Mouse (Mus musculus) kidney, adult 11 months (tissue): Measurements from ENCODE around the gene Mcm2.

Source experiments
- DNase-seq: peaks from one replicate; pipeline ENCODE4 v3.0.0; 2022

Mcm2 gene

DNA sequence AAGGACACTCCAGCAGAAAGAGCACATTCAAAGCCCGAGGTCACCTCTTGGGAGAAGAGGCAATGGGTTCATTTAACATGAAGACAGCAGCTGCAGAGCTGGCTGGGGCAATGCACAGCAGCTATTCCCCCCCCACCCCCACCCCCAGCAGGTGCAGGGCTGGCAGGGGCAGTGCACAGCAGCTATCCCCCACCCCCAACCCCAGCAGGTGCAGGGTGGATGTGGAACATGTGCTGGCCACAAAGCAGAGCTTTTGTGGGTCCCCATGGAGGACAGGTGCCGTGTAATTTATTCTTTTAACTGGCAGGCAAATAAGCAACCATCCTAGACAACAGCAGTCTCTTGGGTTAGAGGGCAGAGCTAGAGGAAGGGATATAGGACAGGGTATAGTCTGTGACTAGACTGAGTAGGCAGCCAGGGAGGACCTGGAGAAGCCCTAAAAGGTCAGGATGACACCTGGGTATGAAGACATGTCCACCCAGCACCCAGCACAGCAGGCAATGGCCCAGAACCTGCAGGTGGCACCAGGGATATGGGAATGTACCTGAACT lies 12.1 kb downstream of the Mcm2 start:
- no peak for DNase-seq

DNA sequence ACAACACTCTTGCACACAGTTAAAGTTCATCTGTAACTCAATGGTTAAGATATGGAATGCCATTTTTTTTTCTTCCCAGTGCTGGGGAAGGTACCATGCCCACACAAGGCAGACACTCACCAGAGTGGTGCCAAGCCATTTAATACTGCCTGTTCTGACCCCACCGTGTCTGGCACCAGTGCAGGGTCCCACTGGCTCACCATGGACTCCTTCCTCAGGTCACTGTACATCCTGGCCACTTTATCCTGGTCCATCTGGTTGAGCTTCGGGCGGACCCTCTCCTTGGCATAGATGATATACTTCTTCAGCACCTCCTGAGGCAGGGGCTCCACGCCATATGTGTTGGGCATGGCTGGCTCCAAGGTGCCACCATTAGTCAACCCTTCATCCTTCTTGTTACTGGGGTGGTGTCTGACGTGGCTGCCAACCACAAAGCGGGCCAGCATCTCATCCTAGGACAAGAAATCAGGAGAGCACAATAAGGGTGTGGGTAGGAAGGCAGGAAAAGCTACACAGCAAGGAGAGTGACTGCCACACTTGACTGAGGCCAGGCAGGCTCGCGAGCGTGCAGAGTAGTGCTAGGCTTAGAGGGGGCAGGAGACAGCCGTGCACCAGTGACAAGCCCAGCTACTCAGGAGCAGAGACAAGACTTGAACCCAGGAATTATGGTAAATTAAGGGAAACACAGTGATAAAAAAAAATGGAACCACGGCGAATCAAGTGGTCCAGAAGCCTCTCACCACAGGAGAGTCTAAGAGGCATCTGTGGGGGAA lies 12.8 kb downstream of the Mcm2 start:
- no peak for DNase-seq

DNA sequence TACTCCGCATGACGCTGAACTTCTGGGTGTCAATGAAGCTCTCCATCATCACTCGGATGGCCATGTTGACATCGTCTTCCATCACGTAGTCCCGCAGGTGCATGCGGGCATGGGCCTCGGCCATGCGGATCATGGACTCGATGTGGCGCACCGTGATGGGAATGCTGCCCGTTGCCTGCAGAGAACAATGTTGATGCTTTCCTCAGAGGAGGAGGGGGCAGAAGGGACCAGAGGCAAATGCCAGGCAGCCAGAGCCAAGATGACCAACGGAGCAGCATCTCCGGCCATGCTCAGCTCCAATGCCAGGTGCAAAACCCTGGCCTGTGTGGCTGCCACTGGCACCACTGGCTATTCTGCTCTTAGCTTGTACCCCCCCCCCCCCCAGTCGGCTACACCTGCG lies 13.9 kb downstream of the Mcm2 start:
- DNase-seq, result no peak

DNA sequence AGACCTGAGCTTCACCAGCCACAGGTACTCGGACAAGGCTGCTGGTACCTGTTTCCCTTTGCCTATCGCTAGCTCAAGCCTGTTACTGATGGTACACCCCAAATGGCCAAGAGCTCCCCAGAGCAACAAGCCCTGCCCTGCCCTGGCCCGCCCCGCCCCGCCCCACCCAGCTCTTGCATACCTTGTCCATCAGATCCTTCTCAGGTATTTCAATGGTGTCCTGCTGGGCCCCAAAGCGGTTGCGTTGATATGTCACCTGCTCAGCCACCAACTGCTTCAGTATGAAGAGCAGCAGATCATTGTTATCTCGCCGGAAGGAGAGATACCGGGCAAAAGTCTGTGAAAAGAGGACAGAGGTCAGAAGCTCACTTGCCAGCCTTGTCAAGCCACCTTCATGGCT lies 14.4 kb downstream of the Mcm2 start:
- DNase-seq, result no peak

DNA sequence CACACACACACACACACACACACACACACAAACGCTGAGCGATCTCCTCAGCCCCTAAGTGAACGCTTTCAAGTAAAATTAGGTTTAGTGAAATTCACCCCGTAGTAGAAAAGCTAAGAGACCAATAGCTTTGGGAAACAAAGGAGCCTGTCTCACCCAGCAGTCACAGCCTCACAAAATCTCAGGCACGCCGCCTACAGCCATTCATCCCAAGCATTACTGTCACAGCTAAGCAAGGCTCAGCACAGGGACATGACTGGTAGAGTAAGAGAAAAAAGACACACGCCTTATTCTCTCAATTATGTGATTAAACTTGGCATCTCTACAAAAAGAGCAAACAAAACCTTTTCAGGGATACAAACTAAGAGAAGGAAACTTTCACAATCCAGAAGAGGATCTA lies 17.2 kb downstream of the Mcm2 start:
- DNase-seq, result no peak

DNA sequence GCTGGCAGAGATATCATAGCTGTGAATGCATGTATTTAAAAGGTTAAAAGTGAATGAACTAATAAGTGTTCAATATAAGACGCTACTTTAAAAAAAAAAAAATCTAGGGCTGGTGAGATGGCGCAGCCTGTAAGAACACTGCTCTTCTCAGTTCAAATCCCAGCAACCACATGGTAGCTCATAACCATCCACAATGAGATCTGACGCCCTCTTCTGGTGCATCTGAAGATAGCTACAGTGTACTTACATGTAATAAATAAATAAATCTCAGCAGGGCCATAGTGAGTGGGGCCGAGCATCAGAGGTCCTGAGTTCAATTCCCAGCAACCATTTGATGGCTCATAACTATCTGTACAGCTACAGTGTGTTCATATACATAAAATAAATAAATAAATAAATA lies 19.1 kb downstream of the Mcm2 start:
- DNase-seq, result no peak

DNA sequence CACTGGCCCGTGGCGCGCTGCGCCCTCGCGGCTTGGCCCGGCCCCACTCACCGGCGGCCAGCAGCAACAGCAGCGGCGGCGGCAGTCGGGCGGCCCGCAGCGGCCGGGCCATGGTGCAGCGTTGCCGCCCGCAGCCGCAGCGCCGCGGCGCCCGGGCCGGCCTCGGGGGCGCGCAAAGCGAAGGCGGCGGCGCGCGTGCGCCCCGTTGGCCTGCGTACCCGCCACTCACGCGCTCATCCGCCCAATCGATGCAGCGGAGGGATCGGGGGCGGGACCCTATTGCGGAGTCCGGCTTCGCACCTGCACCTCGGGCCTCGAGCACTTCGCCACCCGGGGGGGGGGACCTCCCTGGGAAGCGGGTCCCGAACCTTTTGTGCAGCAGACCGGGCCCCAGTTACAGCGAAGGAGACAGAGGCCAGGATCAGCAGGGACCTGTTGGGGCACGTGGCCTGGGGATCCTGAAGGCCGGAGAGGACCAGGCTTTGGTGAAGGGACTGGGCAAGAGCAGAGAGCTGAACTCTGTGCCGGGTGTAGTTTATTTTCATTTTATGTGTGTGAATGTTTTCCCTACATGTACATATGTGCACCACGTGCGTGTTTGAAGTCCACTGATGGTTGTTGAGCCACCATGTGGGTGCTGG lies 23.6 kb downstream of the Mcm2 start, which contains the start of gene Podxl2:
Gene Podxl2 (minus strand): TSS at position 177 of the 641 bp plus-strand sequence.
- peak; percentile 30 for DNase-seq

DNA sequence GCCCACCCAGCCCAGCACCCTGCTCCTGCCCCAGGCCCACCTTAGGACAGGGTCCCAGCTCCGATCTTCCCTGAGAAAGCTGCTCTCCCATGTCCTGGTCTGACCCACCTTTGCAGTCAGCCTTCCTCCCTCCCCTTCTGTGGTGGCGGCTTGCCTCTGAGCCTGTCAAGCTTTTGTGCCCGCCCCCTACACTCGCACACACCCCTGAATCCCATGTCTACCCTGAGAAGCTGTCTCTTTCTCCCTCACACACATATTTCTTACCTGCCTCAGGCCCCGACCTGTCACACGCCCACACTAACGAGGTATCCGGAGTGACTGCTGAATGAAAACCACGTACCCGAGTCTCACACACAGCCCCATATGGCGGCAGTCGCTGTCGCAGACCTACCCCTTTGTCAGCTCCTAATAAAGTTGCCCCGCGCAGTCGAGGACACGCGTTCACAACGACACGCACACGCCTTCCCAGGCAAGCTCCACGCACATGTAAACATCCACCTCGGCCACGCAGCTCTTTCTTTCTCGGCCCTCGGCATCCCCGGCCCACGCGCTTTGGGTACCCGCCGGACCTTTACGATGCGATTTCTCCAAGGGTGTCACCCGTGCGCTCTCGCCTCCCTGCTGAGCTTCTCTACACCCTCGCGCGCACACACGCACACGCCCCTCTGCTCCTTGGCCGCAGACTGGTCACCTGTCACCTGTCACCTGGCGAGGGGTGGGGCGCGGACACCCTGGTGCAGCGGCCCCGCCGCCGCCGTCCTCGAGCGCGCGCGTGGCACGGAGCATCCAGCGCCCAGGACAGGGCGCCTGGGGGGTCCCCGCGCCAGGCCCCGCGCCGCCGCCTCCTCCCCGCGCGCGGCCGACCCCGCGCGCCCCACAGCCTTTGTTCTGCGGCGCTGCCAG lies 24.4 kb downstream of the Mcm2 start:
- DNase-seq, result no peak

DNA sequence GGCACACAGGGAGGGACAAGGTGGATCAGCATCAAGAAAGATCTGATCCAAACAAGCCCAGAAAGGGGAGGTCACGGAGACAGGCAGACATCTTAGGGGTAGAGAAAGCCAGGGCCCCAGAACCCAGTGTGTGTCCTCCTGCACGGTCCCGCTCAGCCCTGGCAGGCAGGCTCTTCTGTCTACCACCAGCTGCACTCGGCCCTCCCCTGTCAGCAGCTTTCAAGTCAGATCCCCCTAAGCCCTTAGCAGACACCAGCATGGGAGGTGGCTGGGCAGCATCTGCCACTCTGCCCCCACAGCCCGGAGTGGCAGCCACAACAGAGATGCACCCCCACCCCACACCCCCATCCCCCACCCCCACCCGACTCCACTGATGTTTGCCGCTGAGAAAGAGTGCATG lies 25.8 kb downstream of the Mcm2 start:
- DNase-seq, result no peak

DNA sequence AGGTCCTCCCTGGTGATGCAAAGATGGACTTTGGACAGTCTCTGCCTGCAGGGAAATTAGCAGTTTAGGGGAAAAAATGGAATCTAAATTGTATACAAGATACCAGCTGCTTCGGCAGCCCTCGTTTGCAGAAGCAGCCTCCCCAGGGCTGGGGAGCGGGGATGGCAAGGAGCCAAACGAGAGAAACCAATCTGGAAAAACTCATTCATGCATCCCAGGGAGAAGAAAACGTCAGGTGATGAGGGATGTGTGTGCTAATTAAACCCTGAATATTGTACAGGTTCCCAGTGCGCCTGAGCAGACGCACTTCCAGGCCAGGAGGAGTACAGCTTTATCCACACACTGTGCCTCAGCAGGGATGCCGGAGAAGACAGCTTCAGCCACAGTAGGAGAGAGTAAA lies 27.0 kb downstream of the Mcm2 start:
- no peak for DNase-seq

DNA sequence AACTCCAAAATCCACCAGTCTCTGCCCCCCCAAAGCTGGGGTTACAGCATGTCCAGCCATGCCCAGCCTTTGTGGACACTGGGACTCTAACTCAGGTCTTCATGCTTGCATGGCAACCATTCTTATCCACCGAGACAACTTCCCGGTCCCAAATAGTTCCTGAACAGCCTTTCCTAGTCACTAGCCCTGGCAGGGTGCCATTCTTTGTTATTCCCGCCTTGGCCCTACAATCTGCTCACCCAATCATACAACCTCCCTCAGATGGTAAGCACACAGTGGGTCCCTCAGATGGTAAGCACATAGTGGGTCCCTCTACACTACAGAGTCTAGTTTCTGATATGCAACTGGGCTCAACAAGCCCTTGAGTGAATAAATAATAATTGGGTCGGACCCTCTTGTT lies 28.0 kb downstream of the Mcm2 start:
- no peak for DNase-seq

DNA sequence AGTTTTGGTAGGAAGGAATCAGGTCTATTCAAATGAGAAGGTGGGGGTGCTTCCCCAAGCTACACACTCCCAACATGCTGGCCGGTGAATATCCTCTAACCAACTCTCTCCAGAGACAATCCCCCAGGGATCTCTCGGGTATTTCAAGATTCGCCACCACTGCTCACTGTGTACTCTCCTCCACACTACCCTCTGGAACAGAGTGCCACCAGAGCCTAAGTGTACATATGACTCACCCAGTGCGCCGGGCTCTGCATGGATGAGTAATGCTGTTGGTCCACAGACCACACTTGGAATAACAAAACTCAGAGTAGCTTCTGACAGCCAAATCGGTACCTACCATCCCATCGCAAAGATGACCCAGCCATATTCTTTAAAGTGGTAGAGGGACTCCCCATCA lies 29.1 kb downstream of the Mcm2 start:
- no peak for DNase-seq

DNA sequence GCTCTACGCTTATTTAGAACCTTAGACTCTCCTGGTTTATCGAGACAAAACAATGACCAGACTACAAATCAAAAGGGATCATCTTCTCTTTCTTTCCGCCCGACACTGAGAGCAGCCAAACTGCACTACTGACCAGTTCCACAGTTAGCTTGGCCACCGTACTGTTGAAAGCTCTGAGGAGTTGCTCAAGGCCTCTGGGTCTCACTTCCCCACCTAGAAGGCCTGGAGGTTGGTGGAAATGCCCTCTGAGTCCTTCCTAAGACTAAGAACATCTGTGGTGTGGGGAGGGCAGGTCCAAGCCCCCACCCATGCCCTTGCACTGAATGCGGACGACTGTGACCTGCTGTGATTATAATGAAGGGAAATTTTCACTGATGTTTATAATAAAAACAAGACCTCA lies 32.9 kb downstream of the Mcm2 start:
- no peak for DNase-seq

DNA sequence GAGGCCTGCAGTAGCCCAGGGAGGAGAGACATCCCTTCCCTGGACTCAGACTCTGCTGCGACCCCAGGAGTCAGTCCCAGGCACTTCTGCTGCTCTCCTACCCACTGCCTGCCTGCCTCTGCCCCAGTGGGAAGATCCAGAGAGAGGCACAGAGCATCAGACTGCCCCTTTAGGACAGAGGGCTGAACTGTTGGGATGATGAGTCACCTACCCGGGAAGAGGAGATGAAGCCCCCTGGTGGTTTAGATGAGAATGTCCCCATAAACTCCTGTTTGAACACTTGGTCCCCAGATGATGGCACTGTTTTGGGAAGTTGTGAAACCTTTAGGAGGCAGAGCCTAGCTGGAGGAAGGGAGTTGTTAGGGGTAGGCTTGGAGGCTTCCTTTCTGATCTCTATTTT lies 37.7 kb downstream of the Mcm2 start:
- DNase-seq, result no peak

DNA sequence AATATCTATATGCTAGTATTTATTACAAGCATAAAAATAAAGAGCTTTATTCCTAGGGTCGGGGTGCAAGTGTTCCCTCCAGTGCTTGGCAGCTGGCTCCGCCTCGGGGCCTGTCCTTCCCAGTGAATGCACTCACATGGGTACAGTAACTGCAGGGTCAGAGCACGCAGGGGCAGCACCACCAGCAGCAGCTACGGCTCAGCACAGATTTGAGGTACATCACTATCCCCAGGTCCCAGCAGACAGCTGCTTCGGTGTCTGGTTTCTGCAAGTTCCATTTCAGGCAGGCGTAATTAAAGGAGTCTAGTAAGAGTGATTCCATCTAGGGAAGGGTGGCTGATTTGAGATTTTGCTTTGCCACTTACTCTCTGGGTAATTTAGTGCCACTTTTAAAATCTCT lies 40.2 kb downstream of the Mcm2 start:
- DNase-seq, result no peak

DNA sequence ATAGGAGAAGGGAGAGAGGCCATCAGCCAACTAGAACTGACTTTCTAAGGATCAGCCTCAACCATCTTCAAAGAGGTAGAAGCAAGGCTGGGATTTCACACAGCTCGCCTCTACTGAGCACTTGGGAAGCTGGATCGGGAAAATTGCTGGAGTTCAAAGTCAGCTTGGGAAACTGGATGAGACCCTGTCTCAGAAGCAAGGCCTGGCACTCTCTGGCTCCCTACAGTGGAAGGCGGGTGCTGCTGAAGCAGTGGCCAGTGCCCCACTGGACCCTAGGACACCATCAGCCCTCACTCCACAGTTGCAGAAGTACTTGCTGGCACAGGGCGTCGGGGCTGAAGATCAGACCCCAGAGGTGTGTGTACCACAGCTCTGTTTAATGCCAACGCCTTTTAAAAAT lies 40.8 kb downstream of the Mcm2 start:
- DNase-seq, result no peak

DNA sequence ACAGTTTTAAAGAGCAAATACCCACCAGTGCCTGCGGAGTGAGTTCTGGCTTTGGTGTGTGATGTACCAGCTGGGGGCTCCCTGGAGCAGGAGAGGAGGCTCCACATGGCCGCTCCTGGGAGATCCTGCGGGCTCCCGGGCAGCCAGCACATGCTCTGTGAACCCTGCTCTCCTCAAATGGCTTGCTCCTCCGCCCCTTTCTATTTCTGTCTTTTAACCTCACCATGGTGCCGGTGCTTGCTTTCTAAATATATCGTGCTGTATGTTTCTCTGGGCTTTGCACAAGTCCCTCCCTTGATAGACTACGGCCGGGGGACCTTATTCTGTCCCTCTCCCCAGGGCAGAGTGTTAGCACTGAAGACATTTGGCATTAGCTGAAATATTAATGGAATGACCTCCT lies 41.3 kb downstream of the Mcm2 start:
- peak; percentile 65 for DNase-seq

DNA sequence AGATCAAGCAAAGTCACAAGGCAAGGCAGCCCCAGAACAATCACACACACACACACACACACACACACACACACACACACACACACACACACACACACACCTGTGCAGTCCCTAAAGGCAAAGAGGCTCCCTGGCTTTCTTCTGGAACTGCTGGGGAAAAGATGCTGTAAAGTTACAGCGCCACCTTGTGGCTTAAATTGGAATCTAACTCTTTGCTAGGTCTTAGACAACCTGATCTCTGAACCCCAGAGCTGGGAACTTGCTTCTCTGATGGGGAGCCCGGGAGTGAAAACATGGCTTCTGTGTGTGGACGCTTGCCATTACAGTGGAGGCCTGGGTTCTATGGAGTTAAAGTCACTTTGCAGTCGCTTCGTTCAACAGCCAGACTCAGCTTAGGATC lies 42.9 kb downstream of the Mcm2 start:
- no peak for DNase-seq

DNA sequence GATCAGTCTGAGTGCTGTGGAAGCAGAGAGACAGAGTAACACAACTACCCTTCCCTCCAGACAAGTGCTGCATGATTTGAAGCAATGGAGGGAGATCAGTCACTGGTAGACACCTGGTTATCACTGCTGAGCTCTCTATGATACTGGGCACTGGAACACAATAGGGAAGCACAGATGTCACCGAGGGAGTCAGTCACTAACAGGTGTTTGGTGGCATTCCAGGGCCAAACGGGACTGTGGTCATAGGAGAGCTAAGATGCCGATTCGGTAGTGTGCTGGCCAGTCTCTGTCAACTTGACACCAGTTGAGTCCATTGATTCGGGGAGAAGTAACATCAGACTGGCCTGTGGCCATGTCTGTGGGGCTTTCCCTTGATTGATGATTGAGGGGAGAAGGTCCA lies 44.1 kb downstream of the Mcm2 start:
- no peak for DNase-seq

DNA sequence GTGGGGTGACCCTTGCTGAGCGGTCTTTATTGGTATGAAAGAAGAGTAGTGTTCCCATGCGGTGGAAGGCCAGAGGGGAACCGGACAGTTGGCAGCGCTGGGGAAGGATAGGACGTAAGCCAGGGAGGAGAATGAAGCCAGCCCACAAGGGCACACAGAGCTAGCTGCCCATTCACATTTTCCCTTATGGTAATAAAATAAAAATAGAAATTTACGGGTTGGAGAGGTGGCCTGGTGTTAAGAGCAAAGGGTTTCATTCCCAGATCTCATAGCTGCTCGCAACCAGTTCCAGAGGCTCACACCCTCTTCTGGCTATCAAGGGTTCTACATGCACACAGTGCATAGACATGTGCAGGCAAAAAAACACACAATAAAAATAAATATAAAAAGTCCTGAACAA lies 48.5 kb downstream of the Mcm2 start:
- DNase-seq, result no peak

DNA sequence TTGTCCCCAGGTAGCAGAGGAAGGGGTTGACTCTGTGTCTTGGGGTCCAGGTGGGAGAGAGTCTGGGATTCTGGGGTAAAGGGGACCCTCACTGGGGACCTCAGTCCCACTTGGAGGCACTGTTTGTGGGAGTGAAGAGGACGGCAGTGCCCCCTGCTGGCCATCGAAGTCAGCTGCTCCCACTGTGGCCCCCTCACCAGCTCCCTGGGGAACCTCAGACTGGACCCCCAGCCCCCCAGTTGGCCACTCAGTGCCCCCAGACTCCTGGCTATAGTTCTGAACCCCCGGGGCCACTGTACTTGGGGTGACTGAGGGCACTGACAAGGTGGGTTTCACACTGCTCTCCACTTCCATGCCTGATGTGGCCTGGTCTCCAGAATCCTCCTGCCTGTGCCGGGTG lies 49.3 kb downstream of the Mcm2 start:
- no peak for DNase-seq

DNA sequence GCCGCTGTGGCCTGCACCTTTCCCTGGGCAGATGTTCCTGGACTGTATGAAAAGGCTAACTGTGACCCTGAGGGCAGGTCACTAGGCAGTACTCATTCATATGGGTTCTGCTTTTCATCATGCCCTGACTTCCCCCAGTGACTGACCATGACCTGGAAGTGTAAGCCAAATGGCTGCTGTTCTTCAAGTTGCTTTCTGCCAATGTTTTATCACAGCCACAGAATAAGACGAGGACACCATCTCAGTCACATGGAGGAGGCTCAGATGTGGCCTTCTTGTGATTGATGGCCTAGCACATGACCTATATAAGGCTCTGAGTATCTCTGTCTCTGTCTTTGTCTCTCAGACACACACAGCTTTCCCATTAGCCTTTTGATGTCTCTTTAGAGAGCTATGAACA lies 51.0 kb downstream of the Mcm2 start:
- DNase-seq, result no peak

DNA sequence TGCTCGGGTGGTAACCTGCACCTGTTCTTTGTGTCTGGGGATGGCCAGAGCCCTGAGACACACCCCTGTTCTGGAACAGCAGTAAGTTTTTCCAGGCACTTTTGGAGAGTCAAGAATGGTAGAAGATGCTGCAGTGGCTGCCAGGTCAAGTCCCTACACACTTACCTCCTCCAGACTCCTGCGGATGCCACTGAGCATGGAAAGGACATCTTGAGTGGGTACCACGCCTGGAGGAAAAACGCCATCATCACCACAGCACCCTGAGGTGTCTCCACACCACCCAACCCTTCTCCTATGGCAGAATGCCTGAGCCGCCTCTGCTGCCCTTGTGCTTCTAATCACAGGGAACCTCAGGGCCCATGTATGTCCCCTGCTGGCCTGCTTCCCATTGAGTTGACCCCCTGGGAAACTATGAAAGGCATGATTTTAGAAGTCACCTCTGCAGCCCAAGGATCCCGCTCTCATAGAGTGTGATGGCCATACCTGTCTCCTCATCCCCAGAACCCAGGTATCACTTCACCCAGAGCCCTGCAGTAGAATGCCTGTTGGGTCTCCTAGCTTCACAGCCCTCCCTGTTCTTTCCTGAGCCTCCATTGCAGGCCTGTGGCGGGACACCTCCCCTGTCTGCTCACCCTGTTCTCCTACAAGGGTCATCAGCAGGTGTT lies 53.5 kb downstream of the Mcm2 start:
- no peak for DNase-seq
